Mouse (Mus musculus): ENCODE data around the gene Raver2. TPM values are rescaled to one million over a fixed set of nuclear protein-coding genes. Genes with fewer than 3 reads are reported as not detected.
A peak's percentile ranks its signal among the peaks of the same experiment; 100 is the strongest.

Raver2 gene
- total RNA-seq, 1 experiment from 2014 or later, result 3.5 TPM

DNA sequence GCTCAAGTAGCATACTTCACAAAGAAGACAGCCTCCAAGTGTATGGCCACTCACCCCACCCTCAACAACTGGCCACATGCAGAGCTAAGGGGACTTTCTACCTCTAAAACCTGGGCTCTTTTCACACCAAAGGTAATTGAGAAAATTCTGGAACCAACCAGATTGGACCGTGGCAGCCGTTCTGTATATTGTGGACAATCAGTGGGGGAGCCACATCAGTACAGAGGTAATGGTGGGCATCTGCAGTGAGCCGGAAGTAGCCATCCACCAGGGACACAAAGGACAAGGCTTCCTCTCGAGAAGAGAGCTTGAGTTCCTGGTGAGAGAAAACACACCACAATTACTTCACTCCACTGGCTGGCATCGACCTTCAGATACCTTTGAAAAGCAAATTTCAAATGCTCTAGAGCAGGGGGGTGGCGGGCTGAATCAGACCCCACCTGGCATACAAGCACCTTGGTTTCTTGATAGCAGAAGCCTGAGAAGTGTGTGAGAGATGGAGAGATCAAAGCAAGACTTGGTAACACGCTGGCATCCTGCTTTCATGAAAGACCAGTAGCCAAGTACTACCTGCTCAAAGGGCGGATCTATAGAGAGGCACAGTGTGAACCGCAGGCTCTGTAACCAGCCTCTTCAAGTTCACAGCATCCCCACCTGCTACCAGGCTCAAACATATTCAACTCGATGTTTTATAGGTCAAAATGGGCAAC is 106.3 kb downstream of the Raver2 start:
- no peak for DNase-seq

DNA sequence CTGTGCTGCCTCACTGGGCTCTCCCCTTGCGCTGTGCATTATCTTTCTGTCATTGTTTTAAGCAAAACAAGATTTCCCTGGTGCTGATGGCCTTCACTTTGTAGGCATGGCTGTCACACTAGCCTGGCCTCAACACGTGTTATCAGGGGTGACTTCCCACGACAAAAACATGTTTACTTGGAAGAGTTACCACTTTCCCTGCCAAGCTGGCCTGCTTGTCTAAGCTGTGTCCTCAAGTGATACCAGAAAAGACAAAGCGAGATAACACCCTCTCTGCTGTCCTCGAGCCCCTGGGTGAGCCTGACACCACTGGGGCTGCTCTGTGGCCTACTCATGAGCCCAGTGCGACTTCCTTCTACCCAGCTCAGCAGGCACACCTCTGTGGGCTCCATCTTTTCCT is 107.3 kb downstream of the Raver2 start:
- DNase-seq, result no peak

DNA sequence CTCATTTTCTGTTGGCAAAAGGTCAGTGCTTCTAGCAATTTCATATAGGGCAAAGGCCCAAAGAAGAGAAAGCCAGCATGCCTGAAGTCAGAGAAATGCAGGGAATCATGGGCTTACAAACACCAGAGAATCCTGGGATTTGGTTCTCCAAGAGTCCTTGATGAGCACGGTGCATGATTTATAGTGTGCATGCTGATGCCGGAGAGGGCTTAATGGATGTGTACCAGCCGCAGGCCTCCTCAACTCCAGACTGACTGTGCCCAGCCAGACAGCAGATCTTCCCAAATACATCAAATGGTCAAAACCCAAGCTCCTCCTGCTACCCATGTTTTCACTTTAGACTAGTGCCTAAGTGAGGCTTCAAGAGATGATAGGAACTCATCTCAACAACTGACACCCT is 109.0 kb downstream of the Raver2 start:
- DNase-seq, result no peak

DNA sequence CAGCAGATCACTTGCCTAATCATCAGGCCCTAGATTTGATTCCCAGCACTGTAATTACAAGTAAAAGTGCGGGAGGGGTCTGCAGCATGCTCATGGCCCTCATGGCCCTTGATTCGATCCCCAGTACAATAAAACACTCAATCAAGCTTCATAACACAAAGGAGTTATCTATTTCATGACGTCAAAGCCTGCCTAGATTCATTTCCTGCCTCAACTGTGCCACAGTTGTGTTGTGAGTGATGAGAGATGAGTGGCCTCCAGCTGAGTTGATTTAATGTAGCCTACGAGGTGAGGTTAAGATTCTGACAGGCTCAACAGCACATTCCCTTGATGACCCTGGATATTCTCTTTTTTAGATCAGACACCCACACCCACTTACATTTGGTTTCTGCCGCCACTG is 110.3 kb downstream of the Raver2 start:
- DNase-seq, result no peak

DNA sequence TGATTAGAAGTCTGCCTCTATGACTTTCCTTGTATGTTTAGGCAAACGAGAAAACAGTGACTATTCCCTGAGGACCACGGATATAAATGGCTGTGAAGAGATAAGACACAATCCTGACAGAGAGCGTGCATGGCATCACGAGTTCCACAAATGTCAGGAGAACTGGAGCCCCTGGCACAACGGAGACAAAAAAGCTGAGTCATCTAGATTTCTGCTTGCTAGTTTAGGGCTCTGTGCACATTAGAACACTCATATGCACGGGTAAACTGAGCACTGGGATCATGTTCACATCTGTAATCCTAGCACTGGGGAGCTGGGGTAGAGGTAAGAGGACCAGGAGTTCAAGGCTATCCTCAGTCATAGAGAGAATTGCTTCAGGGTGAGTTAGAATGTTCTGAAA is 111.1 kb downstream of the Raver2 start:
- DNase-seq, result no peak

DNA sequence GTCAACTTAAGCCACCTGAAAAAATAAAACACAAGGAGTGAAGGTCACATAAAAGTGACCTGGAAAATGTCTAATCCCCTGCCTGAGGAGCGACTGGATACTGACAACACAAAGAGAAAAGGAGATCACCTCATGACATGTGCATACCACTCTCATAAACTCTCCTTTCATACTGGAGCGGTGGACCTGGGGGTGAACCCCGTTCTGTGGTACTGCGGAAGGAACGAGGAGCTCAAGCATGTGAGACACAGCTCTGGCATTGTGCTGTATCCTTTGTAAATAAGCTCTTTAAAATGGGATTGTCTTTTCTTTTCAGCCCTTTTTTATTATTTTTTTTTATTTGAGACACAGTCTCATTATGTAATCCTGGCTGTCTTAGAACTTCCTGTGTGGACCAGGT is 111.9 kb downstream of the Raver2 start:
- no peak for DNase-seq

DNA sequence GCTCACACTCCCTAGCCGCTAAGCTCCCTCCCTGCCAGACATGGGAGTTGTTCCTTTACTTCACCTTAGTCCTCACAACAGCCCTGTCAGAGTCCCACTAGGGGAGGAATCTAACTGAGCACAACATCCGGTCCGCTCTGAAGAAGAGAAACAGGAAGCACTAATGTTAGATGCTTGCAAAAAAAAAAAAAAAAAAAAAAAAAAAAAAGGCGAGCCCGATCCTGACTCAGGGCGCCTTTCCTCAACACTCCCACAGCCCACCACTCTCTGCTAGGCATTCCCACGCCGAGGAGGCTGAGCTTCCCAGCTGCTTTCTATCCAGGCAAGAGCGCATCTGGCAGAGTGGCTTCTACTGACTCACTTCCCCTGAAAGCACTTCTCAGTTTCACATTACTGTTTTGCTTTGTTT is 113.8 kb downstream of the Raver2 start:
- DNase-seq, result peak; percentile 22

DNA sequence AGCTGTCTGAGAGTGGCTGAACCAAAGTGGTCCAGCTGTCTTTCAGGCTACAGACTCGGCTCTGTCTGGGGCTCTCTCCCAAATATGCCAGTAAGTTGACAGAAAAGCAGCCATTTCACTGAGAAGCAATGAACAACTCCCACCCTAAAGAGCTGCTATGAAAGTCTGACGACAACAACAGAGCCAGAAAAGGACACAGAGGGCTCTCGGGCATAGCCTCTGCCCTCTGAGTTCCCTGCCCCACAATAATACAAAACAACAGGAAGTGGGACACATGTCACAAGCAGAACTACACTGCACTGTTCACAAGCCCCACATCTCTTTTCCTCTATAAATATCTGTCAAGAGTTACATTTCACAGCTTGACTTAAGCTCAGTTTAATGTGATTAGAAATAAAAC is 116.4 kb downstream of the Raver2 start:
- DNase-seq, result no peak

DNA sequence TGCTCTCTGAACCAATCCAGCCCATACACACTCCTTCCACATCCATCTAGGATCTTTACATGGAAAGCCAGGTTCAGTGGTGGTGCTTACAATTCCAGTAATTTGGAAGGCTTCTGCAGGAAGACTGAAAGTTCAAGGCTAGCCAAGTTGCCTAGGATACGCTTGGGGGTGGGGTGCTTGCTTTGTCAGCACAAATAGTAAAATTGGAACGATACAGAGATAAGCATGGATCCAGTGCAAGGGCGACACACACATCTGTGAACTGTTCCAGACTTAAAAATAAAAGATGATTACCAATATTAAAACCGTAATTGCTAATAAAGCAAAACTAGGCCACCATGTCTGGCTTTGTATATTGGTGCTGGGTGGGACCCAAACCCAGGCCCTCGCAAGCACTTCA is 117.8 kb downstream of the Raver2 start:
- DNase-seq, result peak; percentile 61

DNA sequence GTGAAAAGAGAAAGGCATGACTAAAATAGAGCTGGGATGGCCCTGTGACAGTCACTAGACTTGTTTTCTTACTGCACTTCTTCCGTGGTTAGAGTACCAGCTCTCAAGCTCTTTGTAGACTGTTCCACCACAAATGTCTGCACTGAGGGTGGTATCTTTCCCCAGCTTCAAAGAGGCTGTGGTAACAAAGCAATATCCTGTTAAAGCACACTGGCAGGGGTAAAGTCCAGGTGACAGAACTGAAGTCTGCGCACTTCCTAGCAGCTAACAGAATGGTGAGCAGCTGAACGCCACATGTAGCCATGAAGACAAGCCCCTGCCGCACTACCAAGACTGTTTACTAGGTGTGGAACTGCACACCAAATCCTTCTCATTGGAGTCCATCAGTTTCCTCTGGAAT is 118.6 kb downstream of the Raver2 start:
- no peak for DNase-seq

DNA sequence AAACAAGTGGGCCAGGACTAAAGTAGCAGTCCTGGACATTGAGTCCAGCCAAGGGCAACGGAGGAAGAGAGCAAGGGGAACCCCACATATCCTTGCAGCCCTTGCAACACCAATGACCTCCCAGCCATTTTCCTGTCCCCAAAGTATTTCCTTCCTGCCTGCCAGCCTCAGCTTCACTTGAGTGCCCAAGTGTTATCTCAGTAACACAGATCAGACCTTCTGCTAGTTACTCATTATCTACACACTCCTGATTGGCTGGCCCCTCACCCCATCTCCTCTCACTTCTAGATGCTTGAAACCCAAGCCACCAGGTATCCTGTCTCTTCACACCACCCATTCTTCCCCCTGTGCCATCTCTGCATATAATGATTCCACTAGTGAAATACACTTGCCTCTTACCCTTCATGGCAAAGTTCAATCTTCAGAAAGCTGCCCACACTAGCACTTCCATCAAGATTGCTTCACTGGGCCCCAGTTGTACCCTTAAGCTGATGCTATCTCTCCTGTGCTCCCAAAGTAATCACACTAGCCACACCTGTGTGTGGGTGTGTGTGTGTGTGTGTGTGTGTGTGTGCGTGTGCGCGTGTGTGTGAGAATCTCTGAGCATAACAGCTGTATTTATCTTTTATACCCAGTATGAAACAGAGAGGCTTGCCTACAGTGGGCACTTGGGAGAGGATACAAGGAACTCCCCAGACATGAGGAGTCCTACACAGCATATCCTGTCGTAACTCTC is 123.6 kb downstream of the Raver2 start:
- DNase-seq, result peak; percentile 12

DNA sequence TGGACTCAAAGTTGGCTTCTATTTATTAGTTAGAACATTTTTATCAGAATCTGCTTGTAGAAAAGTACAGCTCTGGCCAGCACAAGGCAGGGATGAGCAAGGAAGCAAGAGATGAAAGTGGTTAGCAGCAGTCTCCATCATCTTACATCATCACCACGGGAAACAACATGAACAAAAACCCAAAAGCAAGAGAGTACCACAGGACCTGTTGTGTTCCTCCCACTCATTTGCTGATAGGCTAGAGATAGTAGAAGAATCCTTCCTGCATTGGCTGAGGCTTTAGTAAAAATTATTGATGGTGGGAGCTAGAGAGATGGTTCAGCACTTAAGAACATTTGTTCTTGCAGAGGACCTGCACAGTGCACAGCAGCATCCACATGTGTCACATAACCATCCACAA is 125.4 kb downstream of the Raver2 start:
- no peak for DNase-seq

DNA sequence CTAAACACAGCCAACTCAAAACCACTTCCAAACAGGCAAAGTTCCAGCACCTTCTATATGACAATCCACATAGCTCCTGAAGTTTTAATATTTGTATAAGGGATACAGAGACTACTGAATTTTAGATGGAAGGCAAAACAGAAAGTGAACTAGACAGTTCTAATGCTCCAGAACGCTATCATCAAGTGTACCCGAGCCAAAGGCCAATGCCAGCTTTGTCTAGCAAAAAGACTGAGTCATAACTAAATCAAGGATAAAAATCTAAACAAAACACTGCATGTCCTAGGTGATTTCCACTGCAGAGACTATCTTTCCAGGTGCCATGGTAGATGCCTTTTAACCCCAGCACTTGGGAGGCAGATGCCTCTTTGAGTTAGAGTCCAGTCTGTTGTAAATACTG is 127.6 kb downstream of the Raver2 start:
- DNase-seq, result peak; percentile 59

DNA sequence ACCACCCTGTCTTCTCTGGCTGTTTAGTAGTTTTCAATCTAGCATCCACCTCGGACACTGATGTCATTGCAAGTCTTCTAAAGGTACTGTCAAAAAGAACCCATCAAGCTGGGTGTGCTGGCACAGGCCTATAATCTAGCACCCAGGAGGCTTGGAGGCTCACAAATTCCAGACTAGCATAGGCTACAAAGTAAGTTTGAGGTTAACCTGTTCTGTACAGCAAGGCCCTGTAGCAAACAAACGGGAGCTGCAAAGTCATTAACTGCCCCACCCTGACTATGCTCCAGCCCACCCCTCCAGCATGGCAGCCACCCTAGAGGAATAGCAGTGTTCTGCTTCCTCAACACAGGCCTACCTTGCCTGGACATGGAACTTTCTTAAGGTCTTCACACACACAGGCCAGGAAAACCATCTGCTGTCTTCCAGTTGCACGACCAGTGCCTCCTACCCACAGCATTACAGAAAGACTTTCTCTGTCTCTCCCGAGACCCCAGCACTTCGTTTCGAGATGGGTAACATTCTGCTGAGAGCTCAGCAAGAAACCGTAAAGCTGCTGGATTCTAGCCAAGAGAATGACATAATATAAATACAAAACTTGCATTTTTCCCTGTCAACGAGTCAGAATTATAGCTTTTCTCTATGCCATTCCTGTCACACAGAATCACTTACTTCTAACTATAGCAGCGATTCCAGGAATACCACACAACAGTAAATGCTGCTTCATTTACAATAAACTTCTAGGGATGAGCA is 128.8 kb downstream of the Raver2 start:
- no peak for DNase-seq

DNA sequence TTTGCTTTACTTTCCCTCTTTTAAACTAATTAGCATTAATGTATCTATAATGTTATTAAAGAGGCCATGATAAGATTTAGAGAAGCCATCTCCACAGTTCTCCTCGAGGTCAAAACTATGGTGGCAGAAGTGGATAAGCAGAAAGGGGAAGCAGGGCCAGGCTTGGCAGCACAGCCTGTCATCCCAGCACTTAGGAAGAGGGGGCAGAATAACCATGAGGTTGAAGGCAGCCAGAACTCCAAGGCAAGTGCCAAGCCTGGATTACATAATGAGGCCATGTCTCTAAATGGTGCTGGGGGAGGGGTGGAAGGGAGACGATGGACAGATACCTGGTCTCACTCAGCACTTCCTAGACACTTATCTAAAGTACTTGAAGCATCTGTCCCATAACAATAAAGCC is 129.6 kb downstream of the Raver2 start:
- peak; percentile 78 for DNase-seq

DNA sequence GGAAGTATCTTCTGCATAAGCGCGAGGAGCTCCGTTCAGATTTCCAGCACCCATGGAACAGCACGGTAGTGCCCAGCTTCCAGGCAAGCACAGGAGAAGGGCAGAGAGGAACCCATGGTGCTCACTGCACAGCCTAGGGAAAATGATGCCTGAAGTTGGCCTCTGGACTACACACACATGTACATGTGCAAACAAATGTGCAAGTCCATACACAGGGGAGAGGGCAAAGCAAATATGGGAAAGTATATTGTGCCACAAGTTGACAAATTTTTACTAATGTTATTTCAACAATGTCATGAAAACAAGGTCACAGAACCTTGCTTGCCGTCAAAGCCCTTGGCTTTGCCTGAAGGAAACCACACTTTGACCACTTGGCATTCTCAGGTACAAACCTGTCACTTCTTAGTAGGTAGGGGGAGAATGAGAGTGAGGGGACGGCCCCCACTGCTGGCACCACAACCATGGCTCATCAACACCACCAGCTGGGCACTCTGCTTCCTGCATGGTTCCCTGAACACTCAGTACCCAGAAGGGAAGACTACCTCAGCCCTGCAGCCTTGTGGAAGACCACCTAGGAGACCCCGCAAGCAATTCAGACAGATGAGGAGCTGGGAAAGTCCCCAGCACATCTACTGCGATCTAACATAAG is 130.8 kb downstream of the Raver2 start:
- DNase-seq, result no peak

Other genes with a start within 250 kb of the Raver2 start
- not detected in 2 replicates for gene Gm10577, start 48.3 kb upstream of the Raver2 start, total RNA-seq (2021)
- gene Jak1, start 196.3 kb downstream of the Raver2 start, total RNA-seq (2021), result 116 and 125 TPM in 2 replicates

Measured in adrenal gland, postnatal 14 days (tissue).